Mouse (Mus musculus): ENCODE data around the gene D11Wsu47e. TPM values are rescaled to one million over a fixed set of nuclear protein-coding genes. Genes with fewer than 3 reads are reported as not detected.

D11Wsu47e gene
- polyA plus RNA-seq, 1 experiment, result 7.4 TPM

DNA sequence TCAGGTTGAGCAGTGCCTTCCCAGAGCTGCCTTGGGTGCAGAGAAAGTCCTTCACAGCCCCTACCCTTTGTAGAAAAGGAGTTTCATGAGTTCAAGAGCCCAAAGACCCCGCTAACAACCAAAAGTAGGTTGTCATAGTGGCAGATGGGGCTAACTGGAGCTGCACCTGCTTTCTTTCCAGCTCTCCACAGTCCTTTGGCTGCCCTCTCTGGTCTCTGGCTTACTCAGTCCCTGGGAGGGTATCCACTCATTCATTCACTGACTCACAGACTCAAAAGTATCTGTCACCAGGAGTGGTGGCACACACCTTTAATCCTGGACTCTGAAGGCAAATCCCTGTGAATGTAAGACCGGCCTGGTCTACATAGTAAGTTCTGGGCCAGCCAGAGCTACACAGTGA lies 31.9 kb downstream of the D11Wsu47e start:
- Histone ChIP-seq H3K27ac (ENCODE audit: insufficient read depth, low read length) (no peak overlapping the region), H3K4me3 (ENCODE audit: extremely low read depth, insufficient read depth, insufficient read length) (no peak overlapping the region), H3K36me3 (ENCODE audit: control insufficient read depth, insufficient read depth, low read length) (no peaks in the 10 kb centered on the region), H3K27me3 (ENCODE audit: control insufficient read depth, insufficient read depth, low read length) (no peaks in the 10 kb centered on the region), H3K4me1 (ENCODE audit: control insufficient read depth, insufficient read depth, insufficient read length) (no peaks in the 10 kb centered on the region)
- no peak for TF ChIP-seq CTCF (IDR thresholded peaks at IDR 0.05; ENCODE audit: extremely low read depth, insufficient read depth, insufficient read length, insufficient replicate concordance)
- TF ChIP-seq POLR2A (IDR thresholded peaks at IDR 0.05; ENCODE audit: low read depth, low read length), result no peak
- 90% methylated on average over 2 of the region's 2 CpGs for WGBS
- no peak for DNase-seq (ENCODE audit: low read depth in 1 of 2, low spot score in 2 of 2)

DNA sequence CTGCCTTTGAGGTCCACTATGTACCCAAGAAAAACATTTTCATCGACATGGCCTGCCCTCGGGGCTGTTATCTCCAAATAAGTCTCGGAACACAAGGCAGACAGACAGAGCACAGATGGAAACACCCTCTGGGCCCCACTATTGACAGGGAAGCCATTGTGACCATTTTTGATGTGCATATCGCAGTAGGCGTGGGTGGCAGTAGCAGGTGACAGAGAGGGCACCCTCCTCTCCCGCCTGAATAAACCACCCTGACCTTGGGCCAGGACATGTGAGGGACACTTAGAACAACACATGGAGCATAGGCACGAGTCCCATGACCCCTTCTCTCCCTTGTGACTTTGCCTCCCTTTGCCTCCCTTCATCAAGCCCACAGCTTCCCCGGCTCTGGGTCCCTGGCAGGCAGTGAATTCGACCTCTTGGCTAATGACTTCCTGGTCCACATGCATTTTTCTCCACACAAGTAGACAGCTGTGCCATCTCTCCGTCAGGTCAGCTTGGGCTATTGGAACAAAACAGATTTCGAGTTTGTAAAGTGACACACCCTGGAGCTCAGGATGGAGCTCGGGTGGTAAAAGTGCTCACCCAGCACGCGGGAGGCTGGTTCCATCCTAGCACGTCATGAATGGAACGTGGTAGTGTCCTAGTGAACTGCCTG lies 33.7 kb downstream of the D11Wsu47e start:
- 81% methylated on average over 16 of the region's 16 CpGs for WGBS
- H3K4me1 ChIP-seq (ENCODE audit: control insufficient read depth, insufficient read depth, insufficient read length), result no peaks in the 10 kb centered on the region
- no peaks in the 10 kb centered on the region for H3K36me3 ChIP-seq (ENCODE audit: control insufficient read depth, insufficient read depth, low read length)
- DNase-seq (ENCODE audit: low read depth in 1 of 2, low spot score in 2 of 2), result no peak
- TF ChIP-seq CTCF (IDR thresholded peaks at IDR 0.05; ENCODE audit: extremely low read depth, insufficient read depth, insufficient read length, insufficient replicate concordance), result no peak
- no peak for TF ChIP-seq POLR2A (IDR thresholded peaks at IDR 0.05; ENCODE audit: low read depth, low read length)
- H3K27ac ChIP-seq (ENCODE audit: insufficient read depth, low read length), result no peak overlapping the region
- no peaks in the 10 kb centered on the region for H3K27me3 ChIP-seq (ENCODE audit: control insufficient read depth, insufficient read depth, low read length)
- H3K4me3 ChIP-seq (ENCODE audit: extremely low read depth, insufficient read depth, insufficient read length), result no peak overlapping the region

DNA sequence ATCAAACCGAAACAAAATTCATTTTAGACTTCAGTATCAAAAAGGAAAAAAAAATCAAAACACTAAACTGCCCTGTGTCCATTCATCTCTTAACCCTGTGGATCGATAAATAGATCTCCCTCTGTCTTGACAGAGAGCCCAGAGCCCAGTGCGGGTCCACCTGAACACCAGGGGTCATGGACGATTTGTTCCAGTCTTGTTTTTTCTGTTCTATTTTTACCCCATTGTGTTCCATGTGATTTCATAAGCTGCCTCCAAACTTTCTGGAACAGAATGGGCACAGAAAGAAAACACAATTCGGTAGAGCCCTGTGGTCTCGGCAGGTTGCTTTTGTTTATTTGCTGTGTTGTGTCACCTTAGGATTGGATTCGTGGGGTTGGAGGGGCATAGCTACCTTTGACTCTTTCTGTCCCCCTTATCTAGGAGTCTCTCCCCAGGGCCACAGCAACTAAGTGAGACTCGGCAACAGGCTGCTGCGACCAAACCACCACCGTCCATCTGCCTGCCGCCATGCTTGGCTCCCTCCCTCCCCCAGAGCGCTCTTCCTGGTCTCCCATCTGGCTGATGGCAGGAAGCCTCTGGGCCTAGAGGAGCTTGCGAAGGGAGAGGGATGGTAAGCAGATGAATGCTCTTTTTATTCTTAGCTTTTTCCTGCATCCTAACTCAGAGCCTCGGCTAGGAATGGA lies 38.3 kb downstream of the D11Wsu47e start:
- no peaks in the 10 kb centered on the region for H3K27me3 ChIP-seq (ENCODE audit: control insufficient read depth, insufficient read depth, low read length)
- no peak for DNase-seq (ENCODE audit: low read depth in 1 of 2, low spot score in 2 of 2)
- H3K36me3 ChIP-seq (ENCODE audit: control insufficient read depth, insufficient read depth, low read length), result peaks cover 2% of the 10 kb centered on the region; the same call in 1 of the 2 replicates
- H3K4me3 ChIP-seq (ENCODE audit: extremely low read depth, insufficient read depth, insufficient read length), result no peak overlapping the region
- no peaks in the 10 kb centered on the region for H3K4me1 ChIP-seq (ENCODE audit: control insufficient read depth, insufficient read depth, insufficient read length)
- WGBS, result 81% methylated on average over 14 of the region's 14 CpGs
- no peak overlapping the region for H3K27ac ChIP-seq (ENCODE audit: insufficient read depth, low read length)
- TF ChIP-seq CTCF (IDR thresholded peaks at IDR 0.05; ENCODE audit: extremely low read depth, insufficient read depth, insufficient read length, insufficient replicate concordance) (no peak), POLR2A (IDR thresholded peaks at IDR 0.05; ENCODE audit: low read depth, low read length) (no peak)

DNA sequence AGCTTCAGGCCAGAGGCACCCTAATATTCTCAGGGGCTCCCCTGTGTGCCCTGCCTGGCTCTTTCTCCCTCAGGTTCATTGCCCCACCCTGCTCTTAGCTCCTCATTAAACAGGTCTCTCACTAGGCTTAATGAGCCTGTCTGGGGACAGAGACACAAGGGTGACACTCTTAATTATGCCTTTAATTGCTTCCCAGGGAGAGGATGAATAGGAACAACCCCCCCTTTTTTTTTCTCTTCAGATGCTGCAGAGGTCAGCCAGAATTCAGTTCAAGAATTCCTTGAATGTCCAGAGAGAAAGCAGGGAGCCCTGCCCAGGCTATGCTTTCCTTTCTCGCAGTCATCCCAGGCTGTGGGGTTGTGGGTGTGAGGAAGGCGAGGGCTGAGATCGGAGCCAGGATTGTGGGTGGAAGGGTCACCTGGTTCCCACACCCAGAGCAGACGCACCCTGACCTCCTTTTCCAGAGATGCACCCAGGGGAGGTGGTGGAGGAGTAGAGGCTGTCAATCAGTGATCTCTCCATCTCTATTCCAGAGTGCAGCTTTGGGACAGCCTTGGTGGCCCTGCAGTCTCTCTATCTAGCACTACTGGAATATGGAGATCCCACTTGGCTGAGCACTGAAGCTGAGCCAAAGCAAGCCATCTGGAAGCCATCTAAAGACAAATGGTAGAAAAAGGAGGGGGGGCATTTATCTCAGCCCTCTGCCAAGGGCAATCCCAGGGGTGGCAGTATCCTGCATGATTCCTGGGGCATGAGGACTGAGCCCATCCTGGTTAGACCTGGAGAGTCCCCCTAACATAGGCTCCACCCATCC lies 41.2 kb downstream of the D11Wsu47e start:
- H3K27ac ChIP-seq (ENCODE audit: insufficient read depth, low read length), result no peak overlapping the region; the same call in 1 of the 2 replicates
- TF ChIP-seq CTCF (IDR thresholded peaks at IDR 0.05; ENCODE audit: extremely low read depth, insufficient read depth, insufficient read length, insufficient replicate concordance), result no peak
- no peak for TF ChIP-seq POLR2A (IDR thresholded peaks at IDR 0.05; ENCODE audit: low read depth, low read length)
- no peak for DNase-seq (ENCODE audit: low read depth in 1 of 2, low spot score in 2 of 2)
- WGBS, result 94% methylated on average over 4 of the region's 4 CpGs
- no peaks in the 10 kb centered on the region for H3K27me3 ChIP-seq (ENCODE audit: control insufficient read depth, insufficient read depth, low read length)
- no peak overlapping the region for H3K4me3 ChIP-seq (ENCODE audit: extremely low read depth, insufficient read depth, insufficient read length)
- H3K4me1 ChIP-seq (ENCODE audit: control insufficient read depth, insufficient read depth, insufficient read length), result no peaks in the 10 kb centered on the region
- H3K36me3 ChIP-seq (ENCODE audit: control insufficient read depth, insufficient read depth, low read length), result peaks cover 15% of the 10 kb centered on the region

DNA sequence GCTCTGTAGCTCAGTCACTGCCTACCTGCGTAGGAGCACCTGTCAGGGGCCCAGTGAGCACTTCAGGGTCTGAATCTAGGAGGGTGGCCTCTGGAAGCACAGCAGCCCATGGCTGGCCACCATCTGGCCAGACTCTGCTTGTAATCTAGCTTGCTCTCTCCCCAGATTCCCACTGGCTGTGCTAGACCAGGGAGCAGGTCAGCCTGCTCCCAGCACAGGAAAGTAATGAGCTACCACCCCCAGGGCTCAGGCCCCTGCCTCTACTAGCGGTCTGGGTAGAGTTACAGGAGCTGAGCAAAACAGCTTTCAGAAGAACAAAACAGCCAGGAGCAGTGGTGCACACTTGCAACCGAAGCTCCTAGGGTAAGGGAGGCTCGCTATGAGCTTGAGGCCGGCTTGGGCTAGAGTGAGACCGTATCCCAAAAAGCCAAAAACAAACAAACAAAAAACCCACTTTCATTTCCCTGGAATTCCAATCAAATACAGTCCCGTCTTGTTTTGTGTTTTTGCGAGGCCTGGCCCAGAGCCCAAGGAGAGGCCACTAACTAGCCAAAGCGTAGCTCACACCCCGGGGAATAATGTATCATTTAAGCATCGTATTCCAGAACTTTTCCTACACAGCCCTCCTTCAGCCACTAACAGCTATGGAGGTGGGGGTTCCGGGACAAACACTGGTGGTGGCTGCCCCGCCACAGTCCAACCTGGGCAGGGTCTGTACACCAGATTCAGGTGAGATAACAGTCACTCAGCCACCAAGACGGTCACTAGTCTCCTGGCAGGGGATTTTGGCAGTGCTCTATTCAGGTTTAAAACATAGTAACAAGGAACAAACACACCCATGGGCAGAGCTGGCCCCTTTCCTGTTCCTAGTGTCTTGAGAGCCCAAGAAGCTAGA lies 43.0 kb downstream of the D11Wsu47e start:
- TF ChIP-seq CTCF (IDR thresholded peaks at IDR 0.05; ENCODE audit: extremely low read depth, insufficient read depth, insufficient read length, insufficient replicate concordance) (no peak), POLR2A (IDR thresholded peaks at IDR 0.05; ENCODE audit: low read depth, low read length) (no peak)
- DNase-seq (ENCODE audit: low read depth in 1 of 2, low spot score in 2 of 2), result no peak
- no peaks in the 10 kb centered on the region for H3K4me1 ChIP-seq (ENCODE audit: control insufficient read depth, insufficient read depth, insufficient read length)
- H3K27me3 ChIP-seq (ENCODE audit: control insufficient read depth, insufficient read depth, low read length), result no peaks in the 10 kb centered on the region
- no peak overlapping the region for H3K4me3 ChIP-seq (ENCODE audit: extremely low read depth, insufficient read depth, insufficient read length)
- H3K36me3 ChIP-seq (ENCODE audit: control insufficient read depth, insufficient read depth, low read length), result peaks cover 15% of the 10 kb centered on the region
- no peak overlapping the region for H3K27ac ChIP-seq (ENCODE audit: insufficient read depth, low read length)
- WGBS, result 90% methylated on average over 14 of the region's 14 CpGs

DNA sequence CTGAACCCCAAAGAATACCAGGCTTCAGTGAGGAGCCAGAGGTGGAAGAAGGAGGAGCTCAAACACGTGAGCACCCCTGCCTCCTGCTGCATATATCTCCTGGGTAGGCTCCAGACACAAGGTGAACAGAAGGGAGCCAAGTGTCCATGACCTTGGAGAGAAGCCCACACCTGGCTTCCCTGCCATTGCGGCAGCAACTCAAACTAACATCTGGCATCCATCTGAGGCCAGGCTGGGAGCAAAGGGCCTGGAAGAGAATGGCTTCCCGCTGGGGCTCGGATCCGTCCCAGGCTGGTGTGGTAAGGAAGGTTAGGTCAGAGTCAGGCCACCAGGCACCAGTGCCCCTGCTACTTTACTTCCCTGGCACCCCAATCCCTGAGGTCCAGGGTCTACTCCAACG lies 43.8 kb downstream of the D11Wsu47e start:
- no peak for TF ChIP-seq POLR2A (IDR thresholded peaks at IDR 0.05; ENCODE audit: low read depth, low read length)
- TF ChIP-seq CTCF (IDR thresholded peaks at IDR 0.05; ENCODE audit: extremely low read depth, insufficient read depth, insufficient read length, insufficient replicate concordance), result no peak
- Histone ChIP-seq H3K36me3 (ENCODE audit: control insufficient read depth, insufficient read depth, low read length) (peaks cover 15% of the 10 kb centered on the region), H3K27ac (ENCODE audit: insufficient read depth, low read length) (no peak overlapping the region), H3K4me1 (ENCODE audit: control insufficient read depth, insufficient read depth, insufficient read length) (no peaks in the 10 kb centered on the region), H3K4me3 (ENCODE audit: extremely low read depth, insufficient read depth, insufficient read length) (no peak overlapping the region), H3K27me3 (ENCODE audit: control insufficient read depth, insufficient read depth, low read length) (no peaks in the 10 kb centered on the region)
- DNase-seq (ENCODE audit: low read depth in 1 of 2, low spot score in 2 of 2), result no peak
- 89% methylated on average over 6 of the region's 6 CpGs for WGBS
